Mouse (Mus musculus): ENCODE measurements around the gene Hoxa3. TPM values are rescaled to one million over a fixed set of nuclear protein-coding genes. Genes with fewer than 3 reads are reported as not detected.

The Hoxa3 gene
- polyA plus RNA-seq, 1 experiment from 2014 or later = 0.24 TPM

GRCm38 (mm10) chr6:52236806-52237205, 23.7 kb upstream of the Hoxa3 start:
- H3K4me2 ChIP-seq = no peak overlapping the region
- no peaks in the 10 kb centered on the region for H3K36me3 ChIP-seq
- H3K9ac ChIP-seq = no peak overlapping the region
- ATAC-seq (ENCODE audit: low read depth) (no peak), DNase-seq (no peak)
- peaks cover 99% of the 10 kb centered on the region for H3K27me3 ChIP-seq
- no peak overlapping the region for H3K4me3 ChIP-seq (replicated peaks)
- no peaks in the 10 kb centered on the region for H3K4me1 ChIP-seq (replicated peaks)
- 16% methylated on average over 3 of the region's 3 CpGs for WGBS (ENCODE audit: insufficient replicate concordance)
- no peak overlapping the region for H3K27ac ChIP-seq
- H3K9me3 ChIP-seq (replicated peaks) = no peaks in the 10 kb centered on the region

DNA sequence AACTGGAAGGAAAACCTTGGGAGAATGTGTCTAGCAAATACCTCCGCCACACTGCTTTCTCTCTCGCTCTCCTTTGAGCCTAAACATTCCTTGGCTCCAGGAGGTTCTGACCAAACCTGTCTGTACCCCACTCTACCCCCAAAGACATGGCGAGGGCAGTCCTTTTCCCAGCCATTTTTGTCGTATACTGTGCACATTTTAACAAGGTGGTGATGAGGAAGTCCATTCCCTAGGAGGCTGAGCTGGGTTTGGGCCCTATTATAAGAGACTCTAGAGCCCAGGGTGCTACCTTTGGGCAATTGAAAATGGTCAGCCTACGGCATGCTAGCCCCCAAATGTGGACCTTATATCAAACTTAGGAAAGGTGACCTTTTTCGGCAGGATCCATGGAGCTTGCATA, 22.7 kb upstream of the Hoxa3 start:
- H3K4me1 ChIP-seq (replicated peaks) = no peaks in the 10 kb centered on the region
- ATAC-seq (ENCODE audit: low read depth) = no peak
- no peak for DNase-seq

GRCm38 (mm10) chr6:52235267-52235666, 22.1 kb upstream of the Hoxa3 start:
- no peak overlapping the region for H3K4me2 ChIP-seq
- no peak overlapping the region for H3K4me3 ChIP-seq (replicated peaks)
- no peak overlapping the region for H3K27ac ChIP-seq
- no peaks in the 10 kb centered on the region for H3K4me1 ChIP-seq (replicated peaks)
- DNase-seq (no peak), ATAC-seq (ENCODE audit: low read depth) (no peak)
- peaks cover 98% of the 10 kb centered on the region for H3K27me3 ChIP-seq
- WGBS (ENCODE audit: insufficient replicate concordance) = 33% methylated on average over 9 of the region's 9 CpGs
- H3K9me3 ChIP-seq (replicated peaks) = no peaks in the 10 kb centered on the region
- no peaks in the 10 kb centered on the region for H3K36me3 ChIP-seq
- no peak overlapping the region for H3K9ac ChIP-seq

More for the DNA sequence above, 22.7 kb upstream of the Hoxa3 start:
- H3K27me3 ChIP-seq = peaks cover 98% of the 10 kb centered on the region
- no peaks in the 10 kb centered on the region for H3K36me3 ChIP-seq
- no peak overlapping the region for H3K4me2 ChIP-seq
- no peak overlapping the region for H3K27ac ChIP-seq
- H3K9me3 ChIP-seq (replicated peaks) = no peaks in the 10 kb centered on the region
- no peak overlapping the region for H3K9ac ChIP-seq
- no peak overlapping the region for H3K4me3 ChIP-seq (replicated peaks)
- 25% methylated on average over 6 of the region's 6 CpGs for WGBS (ENCODE audit: insufficient replicate concordance)

- WGBS (ENCODE audit: insufficient replicate concordance) = 2% methylated on average over 68 of the region's 68 CpGs
These were observed 21.4 kb upstream of the Hoxa3 start for GRCm38 (mm10) chr6:52234428-52235140.

GRCm38 (mm10) chr6:52233546-52234427, 20.7 kb upstream of the Hoxa3 start:
- ATAC-seq (ENCODE audit: low read depth) (no peak), DNase-seq (no peak)
- Histone ChIP-seq H3K4me2 (no peak overlapping the region; the same call in 1 of the 2 replicates), H3K9ac (no peak overlapping the region), H3K27ac (no peak overlapping the region), H3K4me1 (replicated peaks) (no peaks in the 10 kb centered on the region), H3K27me3 (peaks cover 99% of the 10 kb centered on the region), H3K9me3 (replicated peaks) (no peaks in the 10 kb centered on the region), H3K4me3 (replicated peaks) (0 out of 2 replicates have a peak overlapping the region, but pooled peaks have one; percentile 8), H3K36me3 (no peaks in the 10 kb centered on the region)
- 1% methylated on average over 70 of the region's 70 CpGs for WGBS (ENCODE audit: insufficient replicate concordance)

More at GRCm38 (mm10) chr6:52234428-52235140, 21.4 kb upstream of the Hoxa3 start:
- DNase-seq (no peak), ATAC-seq (ENCODE audit: low read depth) (no peak)
- Histone ChIP-seq H3K36me3 (no peaks in the 10 kb centered on the region), H3K4me2 (no peak overlapping the region; the same call in 1 of the 2 replicates), H3K27ac (no peak overlapping the region), H3K27me3 (peaks cover 98% of the 10 kb centered on the region), H3K4me3 (replicated peaks) (0 out of 2 replicates have a peak overlapping the region, but pooled peaks have one; percentile 8), H3K4me1 (replicated peaks) (no peaks in the 10 kb centered on the region), H3K9me3 (replicated peaks) (no peaks in the 10 kb centered on the region), H3K9ac (no peak overlapping the region)

DNA sequence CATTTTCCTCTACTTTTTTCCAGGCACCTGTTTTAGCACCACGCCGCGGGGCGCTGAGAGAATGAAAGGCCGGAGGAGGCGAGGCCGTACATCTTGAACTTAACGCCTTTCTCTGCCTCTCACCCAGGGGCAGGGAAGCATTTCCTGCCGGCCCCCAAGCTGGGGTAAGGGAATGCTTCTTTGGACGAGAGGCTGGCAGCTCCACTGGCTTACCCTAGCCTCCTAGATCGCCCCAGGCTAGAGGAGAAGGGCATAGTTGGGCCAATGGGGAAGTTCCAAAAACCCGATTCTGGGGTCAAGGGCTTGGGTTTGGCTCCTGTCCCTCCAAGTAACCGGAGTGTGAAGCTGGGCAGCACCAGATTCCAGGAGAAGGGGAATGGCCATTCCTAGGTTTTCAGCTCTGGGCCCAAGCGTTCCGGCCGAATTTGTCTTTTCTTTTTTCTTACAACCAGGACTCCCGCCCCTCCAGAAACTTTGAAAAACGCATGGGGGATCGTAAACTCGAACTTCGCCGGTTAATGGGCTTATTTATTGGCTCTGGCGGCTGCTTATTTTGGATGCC, 19.9 kb upstream of the Hoxa3 start:
- Histone ChIP-seq H3K27ac (no peak overlapping the region), H3K9me3 (replicated peaks) (no peaks in the 10 kb centered on the region), H3K9ac (no peak overlapping the region), H3K27me3 (peaks cover 98% of the 10 kb centered on the region), H3K4me1 (replicated peaks) (no peaks in the 10 kb centered on the region), H3K4me3 (replicated peaks) (no peak overlapping the region), H3K36me3 (no peaks in the 10 kb centered on the region), H3K4me2 (no peak overlapping the region)
- no peak for ATAC-seq (ENCODE audit: low read depth)
- DNase-seq = no peak
- 4% methylated on average over 23 of the region's 23 CpGs for WGBS (ENCODE audit: insufficient replicate concordance)

GRCm38 (mm10) chr6:52232568-52232965, 19.4 kb upstream of the Hoxa3 start:
- no peaks in the 10 kb centered on the region for H3K9me3 ChIP-seq (replicated peaks)
- DNase-seq (no peak), ATAC-seq (ENCODE audit: low read depth) (no peak)
- H3K4me2 ChIP-seq = no peak overlapping the region
- H3K36me3 ChIP-seq = no peaks in the 10 kb centered on the region
- WGBS (ENCODE audit: insufficient replicate concordance) = under 1% methylated on average over 18 of the region's 18 CpGs
- peaks cover 98% of the 10 kb centered on the region for H3K27me3 ChIP-seq
- no peaks in the 10 kb centered on the region for H3K4me1 ChIP-seq (replicated peaks)
- no peak overlapping the region for H3K9ac ChIP-seq
- no peak overlapping the region for H3K4me3 ChIP-seq (replicated peaks)
- no peak overlapping the region for H3K27ac ChIP-seq

DNA sequence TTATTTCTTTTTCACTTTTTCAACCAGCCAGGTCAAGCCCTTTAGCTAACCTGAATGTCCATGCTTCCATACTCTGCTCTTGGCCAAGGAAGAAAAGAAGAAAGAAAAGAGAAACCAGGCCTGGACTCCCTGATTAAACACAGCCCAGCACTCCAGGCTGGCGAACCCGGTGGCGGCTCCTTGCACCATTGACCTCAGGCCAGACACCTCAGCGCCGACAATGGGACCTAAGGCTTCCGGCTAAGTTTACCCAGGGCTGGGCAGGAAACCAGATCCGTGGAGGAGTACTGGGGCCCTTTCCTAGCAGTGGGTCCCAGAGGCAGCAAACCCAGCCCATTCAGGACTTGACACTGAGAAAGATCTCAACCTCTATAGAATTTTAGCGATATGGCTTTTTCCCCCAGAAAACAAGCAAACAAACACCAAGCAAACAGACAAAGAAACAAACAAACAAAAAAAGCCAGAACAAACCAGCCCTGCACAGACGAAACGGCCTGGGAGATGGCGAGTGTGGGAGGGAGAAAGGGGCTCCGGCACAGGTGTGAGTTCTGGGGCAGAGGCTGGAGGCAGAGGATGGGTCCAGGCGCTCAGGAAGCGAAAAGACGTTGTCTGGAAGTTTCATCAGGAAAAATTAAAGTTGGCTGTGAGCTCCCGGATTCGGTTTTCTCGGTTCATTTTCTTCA, 18.9 kb upstream of the Hoxa3 start:
- Histone ChIP-seq H3K27me3 (peaks cover 98% of the 10 kb centered on the region), H3K4me3 (replicated peaks) (no peak overlapping the region), H3K27ac (no peak overlapping the region), H3K36me3 (no peaks in the 10 kb centered on the region), H3K9me3 (replicated peaks) (no peaks in the 10 kb centered on the region), H3K9ac (no peak overlapping the region), H3K4me2 (no peak overlapping the region), H3K4me1 (replicated peaks) (no peaks in the 10 kb centered on the region)
- WGBS (ENCODE audit: insufficient replicate concordance) = 2% methylated on average over 18 of the region's 18 CpGs
- no peak for ATAC-seq (ENCODE audit: low read depth)
- DNase-seq = no peak

- Histone ChIP-seq H3K9ac (no peak within 1 kb of the TSS), H3K27me3 (peaks cover 98% of the 10 kb centered on the region), H3K36me3 (no peaks in the 10 kb centered on the region), H3K4me2 (no peak within 1 kb of the TSS), H3K27ac (no peak within 1 kb of the TSS), H3K4me3 (replicated peaks) (peak within 1 kb of the TSS; percentile 10; the same call in 1 of the 2 replicates), H3K4me1 (replicated peaks) (no peaks in the 10 kb centered on the region), H3K9me3 (replicated peaks) (no peaks in the 10 kb centered on the region)
- ATAC-seq (ENCODE audit: low read depth) (no peak), DNase-seq (no peak)
- WGBS (ENCODE audit: insufficient replicate concordance) = 3% methylated on average over 21 of the region's 36 CpGs
These were observed 17.5 kb upstream of the Hoxa3 start, which contains the start of gene Hoxa9 for GRCm38 (mm10) chr6:52230516-52231165. Hoxa9 (minus strand) TSS chr6:52231089.

GRCm38 (mm10) chr6:52229558-52230416, 16.7 kb upstream of the Hoxa3 start:
- WGBS (ENCODE audit: insufficient replicate concordance) = 2% methylated on average over 42 of the region's 44 CpGs
- H3K4me3 ChIP-seq (replicated peaks) = 0 out of 2 replicates have a peak overlapping the region, but pooled peaks have one; percentile 10
- peaks cover 98% of the 10 kb centered on the region for H3K27me3 ChIP-seq
- ATAC-seq (ENCODE audit: low read depth) (no peak), DNase-seq (no peak)
- no peaks in the 10 kb centered on the region for H3K36me3 ChIP-seq
- no peaks in the 10 kb centered on the region for H3K9me3 ChIP-seq (replicated peaks)
- H3K4me1 ChIP-seq (replicated peaks) = no peaks in the 10 kb centered on the region
- no peak overlapping the region for H3K9ac ChIP-seq
- no peak overlapping the region for H3K27ac ChIP-seq
- H3K4me2 ChIP-seq = no peak overlapping the region
